Mouse (Mus musculus) layer of hippocampus, adult 2 months (tissue): ENCODE measurements around the gene Tfap4. TPM values are rescaled to one million over a fixed set of nuclear protein-coding genes. Genes with fewer than 3 reads are reported as not detected.

Experiments used
- DNase-seq, 2 experiments: peaks; one replicate each; pipeline ENCODE4 v3.0.0; 2022; ENCODE audit warnings: low spot score in 2 of 2
- H3K27ac ChIP-seq: fragments of 200-600 bp; 2 replicates; pipeline ENCODE4 v1.8.1; 2022
- H3K4me3 ChIP-seq: fragments of 200-600 bp; 2 replicates; pipeline ENCODE4 v1.8.1; 2022; ENCODE audit warnings: mild to moderate bottlenecking
- CTCF ChIP-seq: fragments of 200-600 bp; conservative IDR thresholded peaks from 2 replicates; pipeline ENCODE4 v1.8.1; 2022; ENCODE audit warnings: antibody characterized with exemption, mild to moderate bottlenecking, moderate library complexity
- total RNA-seq, 2 experiments: library from RNA; stranded (reverse); gene quantifications; 2 replicates each; pipeline ENCODE4 v1.2.3; 2021

Tfap4 gene
- total RNA-seq, 2 experiments from 2014 or later: 5.3 to 6.8 TPM

DNA sequence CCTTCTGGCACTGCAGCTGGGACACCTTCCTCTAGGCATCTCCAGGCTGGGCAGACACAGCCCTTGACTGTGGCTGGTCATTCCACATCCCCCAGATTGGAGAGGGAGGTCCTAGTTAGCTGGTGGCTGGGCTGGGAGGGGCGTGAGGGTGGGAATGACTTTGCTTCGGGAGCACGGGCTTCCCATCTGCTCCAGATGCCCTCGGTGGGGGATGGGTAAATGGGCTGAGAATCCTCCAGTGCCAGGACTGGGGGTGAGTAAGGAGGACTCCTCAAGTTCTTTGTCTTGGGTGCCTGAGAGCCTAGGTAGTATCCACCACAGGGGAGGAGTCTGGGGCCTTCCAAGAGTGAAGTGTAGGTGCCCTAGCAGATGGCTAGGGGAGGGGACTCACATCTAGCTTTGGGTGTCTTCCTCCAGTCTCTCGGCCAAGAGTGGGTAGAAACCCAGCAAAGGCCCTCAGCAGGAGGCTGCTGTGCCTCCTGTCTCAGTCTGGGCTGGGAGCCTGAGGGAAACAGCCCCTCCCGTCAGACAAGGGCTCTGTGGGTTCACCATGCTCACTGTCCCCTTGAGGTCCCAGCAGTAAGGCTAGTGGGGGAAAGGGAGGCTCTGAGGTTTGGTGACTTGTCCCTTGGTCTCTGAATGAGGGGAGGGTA lies 39.4 kb upstream of the Tfap4 start:
- no peak for TF ChIP-seq CTCF
- Histone ChIP-seq H3K27ac (0 out of 2 replicates have a peak overlapping the region, but pooled peaks have one; percentile 7), H3K4me3 (no peak overlapping the region)
- DNase-seq: no peak

DNA sequence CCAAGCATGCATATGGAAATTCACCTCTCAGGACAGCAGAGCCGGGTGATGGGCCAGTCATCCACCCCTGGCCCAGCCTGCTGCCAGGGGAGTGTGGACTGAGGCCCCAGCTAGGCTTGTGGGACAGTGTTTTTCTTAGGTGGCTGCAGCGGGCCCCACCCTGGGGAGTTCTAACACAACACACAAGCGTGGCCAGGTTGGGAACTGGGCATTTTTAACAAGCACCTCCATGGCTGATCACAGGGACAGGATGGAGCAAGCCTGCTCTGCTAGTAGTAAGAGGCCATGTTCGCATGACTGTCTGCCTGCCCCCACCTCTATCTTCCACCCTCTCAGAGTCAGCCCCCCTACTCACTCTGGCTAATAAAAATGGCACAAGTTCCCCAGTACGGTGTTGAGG lies 38.4 kb upstream of the Tfap4 start:
- no peak for DNase-seq
- Histone ChIP-seq H3K4me3 (no peak overlapping the region), H3K27ac (no peak overlapping the region)
- no peak for TF ChIP-seq CTCF

DNA sequence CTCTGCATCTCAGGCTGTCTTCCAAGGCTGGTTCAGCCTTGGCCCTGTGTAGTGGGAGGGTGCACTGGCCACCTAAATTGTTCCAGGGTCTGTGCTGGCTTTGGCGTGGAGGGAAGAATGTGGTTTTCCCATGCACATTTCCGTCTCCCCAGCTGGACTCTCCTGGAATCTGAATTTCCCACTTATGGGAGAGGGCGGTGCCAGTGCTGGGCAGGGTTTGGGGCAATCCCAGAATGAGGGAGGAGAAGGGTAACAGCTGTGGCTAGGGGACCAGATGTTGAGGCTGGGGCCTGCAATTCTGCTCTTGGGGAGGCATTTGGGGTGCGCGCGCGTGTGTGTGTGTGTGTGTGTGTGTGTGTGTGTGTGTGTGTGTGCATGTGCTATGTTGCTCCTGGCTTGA lies 37.6 kb upstream of the Tfap4 start:
- no peak overlapping the region for H3K4me3 ChIP-seq
- H3K27ac ChIP-seq: no peak overlapping the region
- no peak for DNase-seq
- TF ChIP-seq CTCF: no peak

DNA sequence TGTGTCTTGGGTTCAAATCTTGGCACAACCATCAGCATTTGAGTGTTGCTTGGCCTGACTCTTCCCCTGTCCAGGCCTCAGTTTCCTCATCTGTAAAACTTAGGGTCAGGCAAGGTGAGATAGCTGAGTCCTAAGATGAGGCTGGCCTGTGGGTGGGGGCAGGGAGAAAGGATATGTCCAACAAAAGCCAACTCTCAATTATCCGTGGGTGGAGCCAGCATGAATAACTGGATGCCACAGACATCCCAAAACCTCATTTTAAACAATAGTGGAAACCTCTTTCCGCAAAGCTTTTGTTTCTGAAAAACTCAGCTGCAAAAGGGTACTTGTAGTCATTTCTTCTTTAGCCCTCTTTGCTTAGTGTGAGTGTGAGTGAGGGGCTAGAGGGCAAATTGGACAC lies 37.2 kb upstream of the Tfap4 start:
- DNase-seq: no peak
- TF ChIP-seq CTCF: no peak
- Histone ChIP-seq H3K4me3 (no peak overlapping the region), H3K27ac (no peak overlapping the region)

DNA sequence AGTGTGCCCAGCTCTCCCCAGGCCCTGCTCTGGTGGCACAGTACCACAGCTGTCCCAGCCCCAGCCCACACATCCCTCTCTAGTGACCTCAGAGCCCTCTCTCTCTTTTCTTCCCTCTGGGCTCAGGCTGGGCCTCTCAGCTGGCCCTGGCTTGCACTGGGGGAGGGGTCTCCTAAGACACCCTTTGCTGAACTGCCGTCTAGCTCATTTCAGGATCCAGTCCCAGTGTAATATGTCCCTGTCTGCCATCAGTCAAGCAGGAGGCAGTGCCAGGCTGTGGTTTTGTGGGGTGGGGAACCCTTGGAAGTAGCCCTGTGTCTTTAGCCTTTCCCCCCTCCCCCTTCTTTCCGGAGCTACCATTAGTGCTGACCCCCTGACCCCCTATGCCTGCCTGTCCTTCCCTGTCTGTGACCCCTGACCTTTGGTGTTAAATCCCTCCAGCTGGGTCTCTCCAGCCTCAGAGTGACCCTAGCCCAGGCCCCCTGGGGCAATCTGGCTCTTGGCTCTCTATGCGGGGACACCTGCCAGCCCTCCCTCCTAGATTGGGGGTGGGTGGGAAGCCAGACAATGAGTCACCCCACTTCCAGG lies 36.6 kb upstream of the Tfap4 start:
- peak overlapping the region; percentile 92; the same call in 1 of the 2 replicates for H3K27ac ChIP-seq
- H3K4me3 ChIP-seq: peak overlapping the region; percentile 82; the same call in 1 of the 2 replicates
- no peak for TF ChIP-seq CTCF

DNA sequence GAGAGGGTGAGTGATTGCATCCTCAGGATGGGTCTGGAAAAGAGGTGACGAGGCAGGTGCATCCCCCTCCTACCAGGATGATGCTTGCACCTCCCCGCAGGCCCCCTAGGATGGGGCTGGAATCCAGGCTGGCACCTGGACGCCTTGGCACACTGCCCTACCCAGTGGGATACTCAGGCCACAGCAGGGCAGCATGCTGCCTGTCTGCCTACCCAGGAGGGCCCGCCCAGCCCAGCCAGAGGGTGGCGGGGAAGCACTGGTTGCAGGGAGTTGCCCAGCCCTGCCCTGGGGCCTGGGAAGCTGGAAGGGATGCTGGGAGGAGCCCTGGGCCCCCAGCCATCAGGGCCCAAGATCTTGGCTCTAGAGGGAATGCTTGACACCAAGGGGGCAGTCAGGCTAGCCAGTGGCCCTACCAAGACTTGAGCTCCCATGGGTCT lies 35.9 kb upstream of the Tfap4 start:
- H3K27ac ChIP-seq: peak overlapping the region; percentile 92
- no peak for TF ChIP-seq CTCF
- H3K4me3 ChIP-seq: peak overlapping the region; percentile 82
- no peak for DNase-seq

More for the DNA sequence above, 36.6 kb upstream of the Tfap4 start:
- no peak for DNase-seq

DNA sequence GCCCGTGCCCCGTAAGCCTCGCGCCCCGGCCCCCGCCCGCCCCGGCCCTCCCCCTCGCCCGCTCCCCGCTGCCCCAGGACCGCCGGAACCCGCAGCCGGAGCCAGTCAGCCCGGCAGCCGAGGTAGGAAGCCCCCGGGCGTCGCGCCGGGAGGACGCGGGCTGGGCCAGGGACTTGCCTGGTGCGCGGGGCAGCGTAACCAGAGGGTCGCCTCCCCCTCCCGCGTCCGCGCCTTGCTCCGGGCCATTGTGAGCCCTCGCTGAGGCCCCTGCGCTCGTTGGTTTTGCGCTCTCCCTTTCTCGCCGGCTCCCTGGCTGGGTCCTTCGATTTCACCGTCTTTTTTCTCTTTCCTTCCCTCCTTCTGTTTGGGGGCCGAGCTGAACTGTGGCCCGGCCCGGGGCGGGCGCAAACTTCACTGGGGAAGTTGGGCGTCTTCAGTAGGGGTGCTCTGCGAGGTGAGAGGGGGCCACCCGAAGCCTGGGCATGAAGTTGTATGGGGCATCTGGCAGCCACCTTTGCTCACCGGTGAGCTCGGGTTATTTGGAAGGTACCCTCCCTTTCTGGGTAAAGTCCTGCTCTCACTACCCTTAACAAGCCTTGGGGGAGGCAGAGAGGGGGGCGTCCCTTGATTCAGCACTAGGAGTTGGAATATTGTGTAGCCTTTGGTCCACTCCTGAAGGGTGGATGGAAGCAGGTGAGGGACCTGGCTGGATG lies 35.3 kb upstream of the Tfap4 start:
- DNase-seq: no peak
- TF ChIP-seq CTCF: no peak
- H3K27ac ChIP-seq: peak overlapping the region; percentile 92
- peak overlapping the region; percentile 82 for H3K4me3 ChIP-seq

DNA sequence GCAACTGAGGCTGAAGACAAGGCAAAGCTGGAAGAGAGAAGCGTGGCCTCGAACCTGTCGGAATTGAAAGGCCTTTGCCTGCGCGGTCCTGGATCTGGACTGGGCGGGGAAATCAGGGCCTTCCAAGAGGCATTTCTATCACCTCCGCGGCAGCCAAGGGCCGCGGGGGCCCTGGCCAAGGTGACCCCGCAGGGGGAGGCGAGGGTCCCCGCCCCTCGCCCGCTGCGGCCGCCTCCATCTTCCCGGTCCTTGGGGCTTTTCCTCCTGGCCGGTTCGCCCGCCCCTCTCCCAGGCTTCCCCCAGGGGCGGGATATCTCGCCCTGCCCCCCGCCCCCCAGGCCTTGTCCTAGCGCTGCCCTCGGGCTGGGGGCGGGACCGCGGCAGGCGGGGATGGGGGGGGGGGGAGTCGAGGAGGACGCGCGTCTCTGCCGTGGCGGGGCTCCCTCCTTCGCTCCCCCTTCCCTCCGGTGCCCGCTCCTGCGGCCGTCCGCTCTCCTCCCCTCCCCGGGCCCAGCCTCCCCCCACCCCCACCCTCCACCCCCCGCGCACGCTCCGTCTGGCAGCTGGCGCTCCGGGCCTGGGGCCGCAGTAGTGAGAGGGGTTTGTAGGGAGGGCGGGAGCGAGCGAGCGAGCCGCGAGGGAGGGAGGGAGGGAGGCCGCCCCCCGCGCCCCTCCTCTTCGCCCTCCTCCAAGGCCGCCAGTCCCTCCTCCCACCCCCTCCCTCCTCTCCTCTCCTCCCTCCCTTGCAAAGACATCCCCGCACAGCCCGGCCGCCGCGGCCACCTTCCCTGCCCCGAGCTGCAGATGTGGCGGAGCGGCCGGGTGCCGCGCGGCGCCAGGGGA lies 34.5 kb upstream of the Tfap4 start, which contains the start of gene Glis2:
Glis2 (plus strand) TSS at position 743 of the 843 bp plus-strand sequence.
- no peak for DNase-seq
- Histone ChIP-seq H3K27ac (peak within 1 kb of the TSS; percentile 92), H3K4me3 (peak within 1 kb of the TSS; percentile 82)
- TF ChIP-seq CTCF: no peak

DNA sequence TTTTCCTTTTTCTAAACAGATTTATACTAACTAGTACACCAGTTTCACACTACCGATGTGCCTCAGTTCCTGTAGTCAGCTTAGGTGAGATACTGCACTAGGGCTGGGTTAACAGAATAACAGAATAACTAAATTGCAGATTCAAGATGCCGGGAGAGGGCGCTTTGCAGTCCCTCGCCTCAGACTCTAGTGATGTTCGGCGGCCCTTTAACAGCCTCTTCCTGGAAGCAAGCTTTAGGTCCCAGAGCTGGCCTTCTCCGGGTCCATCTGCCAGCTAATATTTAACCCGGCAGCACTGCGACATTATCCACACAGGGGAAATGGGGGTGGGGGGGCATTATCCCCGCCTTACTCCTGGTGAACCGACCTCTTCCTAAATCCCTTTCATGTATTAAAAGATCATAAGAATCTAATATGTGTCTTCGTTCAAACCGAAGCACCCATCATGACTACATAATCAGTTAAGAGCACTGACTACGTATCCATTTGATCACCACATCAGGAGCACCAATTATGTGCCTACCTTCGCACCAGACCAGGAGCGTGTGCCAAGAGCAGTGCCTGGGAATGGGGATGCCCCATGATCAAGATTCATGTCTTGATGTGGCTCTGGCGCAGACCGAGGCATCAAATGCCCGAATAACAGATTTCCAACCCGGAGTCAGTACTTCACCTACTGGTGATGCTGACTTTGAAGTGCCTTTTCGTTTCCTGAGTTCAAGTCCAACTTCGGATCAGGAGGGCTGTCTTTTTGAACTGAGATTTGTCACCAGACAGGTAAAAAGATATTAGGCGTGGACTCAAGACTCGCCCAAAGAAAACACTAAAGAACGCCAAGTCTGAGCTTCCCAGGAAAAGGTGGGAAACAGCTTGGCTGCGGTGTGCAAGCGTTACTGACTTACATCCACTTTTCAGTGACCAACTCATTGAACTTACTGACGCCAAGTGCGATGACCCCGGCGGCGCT lies 33.5 kb upstream of the Tfap4 start:
- TF ChIP-seq CTCF: peak; percentile 79
- Histone ChIP-seq H3K27ac (peak overlapping the region; percentile 92), H3K4me3 (peak overlapping the region; percentile 82)
- DNase-seq: peak; percentile 41 to 47

DNA sequence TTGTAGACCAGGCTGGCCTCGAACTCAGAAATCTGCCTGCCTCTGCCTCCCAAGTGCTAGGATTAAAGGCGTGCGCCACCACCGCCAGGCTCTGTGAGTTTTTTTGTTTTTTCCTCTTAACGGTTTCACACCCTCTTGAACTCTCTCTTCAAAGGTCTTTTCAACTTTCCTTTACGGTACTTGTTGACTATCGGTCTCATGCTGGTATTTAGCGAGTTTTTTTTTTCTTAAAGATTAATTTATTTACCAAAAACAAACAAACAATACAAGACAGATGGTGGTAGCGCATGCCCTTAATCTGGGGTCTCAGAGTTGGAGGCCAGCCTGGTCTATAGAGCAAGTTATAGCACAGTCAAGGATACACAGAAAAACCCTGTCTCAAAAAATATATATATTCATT lies 30.6 kb upstream of the Tfap4 start:
- Histone ChIP-seq H3K4me3 (no peak overlapping the region), H3K27ac (no peak overlapping the region)
- no peak for DNase-seq
- no peak for TF ChIP-seq CTCF

DNA sequence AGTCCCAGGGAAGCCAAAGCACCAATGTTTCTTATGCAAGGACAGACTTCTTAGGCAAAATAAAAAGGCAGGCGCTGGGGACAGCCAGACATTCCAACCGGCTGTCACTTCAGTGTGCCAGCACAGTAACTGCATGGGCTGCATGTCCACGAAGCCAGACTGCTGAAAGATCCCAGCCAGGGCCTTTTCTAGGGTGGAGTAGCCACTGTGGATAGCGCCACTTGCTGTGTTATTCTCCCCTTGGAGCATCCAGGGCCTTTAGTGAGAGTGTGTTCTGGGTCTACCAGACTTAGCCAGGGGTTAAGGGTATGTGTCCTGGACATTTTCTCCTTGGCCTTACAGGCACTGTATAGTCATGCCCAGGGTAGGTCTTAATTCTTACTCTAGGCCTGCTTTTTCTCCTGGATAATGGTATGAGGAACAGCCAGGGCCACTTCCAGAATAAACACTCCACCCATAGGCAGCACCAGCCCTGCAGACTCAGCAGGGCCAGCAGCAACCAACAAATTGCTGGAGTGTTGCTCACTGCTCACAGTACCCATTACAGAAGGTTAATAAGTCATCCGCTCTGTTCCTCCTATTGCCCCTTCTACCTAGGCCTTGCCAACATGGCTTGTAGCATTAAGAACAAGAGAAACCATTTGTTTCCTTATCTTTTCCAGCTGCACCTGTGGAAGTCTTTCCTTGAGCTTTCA lies 28.0 kb upstream of the Tfap4 start:
- Histone ChIP-seq H3K4me3 (no peak overlapping the region), H3K27ac (peak overlapping the region; percentile 74; the same call in 1 of the 2 replicates)
- no peak for DNase-seq

More for the DNA sequence above, 28.0 kb upstream of the Tfap4 start:
- no peak for TF ChIP-seq CTCF
